In genomic region chr11:88054589-88054988, GRCm38 (mm10) we compare ENCODE assay signal across 9 mouse cellular contexts. TPM values are rescaled to one million over a fixed set of nuclear protein-coding genes. Genes with fewer than 3 reads are reported as not detected.
DNase-seq lines count a peak whose midpoint lies in the region; ATAC-seq and TF ChIP-seq lines count a peak whose summit lies in the region.
"Had no signal": no experiment of that assay in that cellular context is flagged by ENCODE, and none has a peak within 500 bp of the region (broad histone marks: within the 10 kb centered on the region; RNA-seq: fewer than 3 reads in every experiment).

No protein-coding gene starts in this region.

- WGBS in heart, postnatal 0 days = 77% methylated on average over 1 of the region's 1 CpGs
- 82% methylated on average over 1 of the region's 1 CpGs for WGBS in heart, embryonic 11.5 days (ENCODE audit: insufficient replicate concordance)
- WGBS in midbrain, embryonic 14.5 days = 91% methylated on average over 1 of the region's 1 CpGs

- no peaks in the 10 kb centered on the region for H3K9me3 ChIP-seq in heart, postnatal 0 days (replicated peaks; ENCODE audit: control insufficient read depth, low read length)
- no peaks in the 10 kb centered on the region for H3K9me3 ChIP-seq in heart, embryonic 11.5 days (replicated peaks; ENCODE audit: control insufficient read depth, low read length)
- no peaks in the 10 kb centered on the region for H3K9me3 ChIP-seq in ES-Bruce4 (replicated peaks; ENCODE audit: control insufficient read depth, insufficient read depth, low read length, poor library complexity, severe bottlenecking)
- H3K9me3 ChIP-seq in midbrain, embryonic 14.5 days (ENCODE audit: control insufficient read depth, low read length) = no peaks in the 10 kb centered on the region
- H3K9me3 ChIP-seq: embryonic facial prominence, embryonic 15.5 days had no signal

- no peak overlapping the region for H3K4me2 ChIP-seq in heart, postnatal 0 days (ENCODE audit: low read depth, low read length)
- no peak overlapping the region for H3K4me2 ChIP-seq in heart, embryonic 11.5 days
- no peak overlapping the region for H3K4me2 ChIP-seq in midbrain, embryonic 14.5 days (ENCODE audit: low read length)
- H3K4me2 ChIP-seq: embryonic facial prominence, embryonic 15.5 days had no signal

- peaks cover 17% of the 10 kb centered on the region for H3K36me3 ChIP-seq in heart, postnatal 0 days (replicated peaks; ENCODE audit: control insufficient read depth, insufficient read depth, low read length)
- H3K36me3 ChIP-seq in heart, embryonic 11.5 days (ENCODE audit: control insufficient read depth, insufficient read depth, low read length) = peaks cover 8% of the 10 kb centered on the region
- peaks cover 23% of the 10 kb centered on the region for H3K36me3 ChIP-seq in ES-Bruce4 (ENCODE audit: control insufficient read depth, insufficient read depth, low read length, poor library complexity, severe bottlenecking)
- peaks cover 27% of the 10 kb centered on the region for H3K36me3 ChIP-seq in midbrain, embryonic 14.5 days (ENCODE audit: control insufficient read depth, insufficient read depth, low read length)

- peak; percentile 39 for DNase-seq in heart, postnatal 0 days (ENCODE audit: low spot score)
- DNase-seq in 416B (ENCODE audit: low read depth) = peak; percentile 79
- DNase-seq in embryo, embryonic 10.5 days (ENCODE audit: low spot score) = peak; percentile 79
- peak; percentile 17 to 47 for DNase-seq in layer of hippocampus, postnatal 14 days (ENCODE audit: low spot score in 2 of 2)
- peak; percentile 81 for DNase-seq in midbrain, embryonic 14.5 days
- no peak for DNase-seq in gastrocnemius, postnatal 25 days

- no peak overlapping the region for H3K27ac ChIP-seq in heart, postnatal 0 days (ENCODE audit: low read depth)
- no peak overlapping the region for H3K27ac ChIP-seq in heart, embryonic 11.5 days (ENCODE audit: low read depth, low read length)
- no peak overlapping the region for H3K27ac ChIP-seq in ES-Bruce4 (ENCODE audit: insufficient read depth, low read length)
- H3K27ac ChIP-seq in midbrain, embryonic 14.5 days (replicated peaks; ENCODE audit: low read depth, low read length) = no peak overlapping the region
- H3K27ac ChIP-seq: embryonic facial prominence, embryonic 15.5 days had no signal

- TF ChIP-seq POLR2A in ES-Bruce4 (IDR thresholded peaks at IDR 0.05; ENCODE audit: insufficient read depth, low read length) = no peak

- no peak for ATAC-seq in heart, postnatal 0 days (ENCODE audit: insufficient read depth, low read depth)
- no peak for ATAC-seq in heart, embryonic 11.5 days (replicated peaks; ENCODE audit: insufficient number of reproducible peaks, low FRiP score, low TSS enrichment)
- ATAC-seq in midbrain, embryonic 14.5 days (ENCODE audit: low FRiP score, low TSS enrichment) = no peak

- peak; percentile 65 for TF ChIP-seq CTCF in heart, postnatal 0 days (IDR thresholded peaks at IDR 0.05; ENCODE audit: low read depth)
- TF ChIP-seq CTCF in ES-Bruce4 (IDR thresholded peaks at IDR 0.05; ENCODE audit: low read depth, low read length) = peak; percentile 8

- no peak for TF ChIP-seq EP300 in heart, postnatal 0 days (IDR thresholded peaks at IDR 0.05; ENCODE audit: low read depth)
- TF ChIP-seq EP300 in ES-Bruce4 (IDR thresholded peaks at IDR 0.05; ENCODE audit: insufficient read depth, low read depth, low read length) = no peak

- no peaks in the 10 kb centered on the region for H3K27me3 ChIP-seq in heart, postnatal 0 days (ENCODE audit: control insufficient read depth, insufficient read depth, low read length)
- no peaks in the 10 kb centered on the region for H3K27me3 ChIP-seq in heart, embryonic 11.5 days (ENCODE audit: control insufficient read depth, insufficient read depth, low read length)
- H3K27me3 ChIP-seq in ES-Bruce4 (ENCODE audit: control insufficient read depth, insufficient read depth, low read length, poor library complexity, severe bottlenecking) = no peaks in the 10 kb centered on the region
- no peaks in the 10 kb centered on the region for H3K27me3 ChIP-seq in midbrain, embryonic 14.5 days (ENCODE audit: control insufficient read depth, insufficient read depth, low read length)
- H3K27me3 ChIP-seq: embryonic facial prominence, embryonic 15.5 days had no signal

- H3K4me3 ChIP-seq in heart, postnatal 0 days (ENCODE audit: low read depth, low read length) = no peak overlapping the region
- no peak overlapping the region for H3K4me3 ChIP-seq in heart, embryonic 11.5 days (ENCODE audit: low read depth, low read length)
- H3K4me3 ChIP-seq in ES-Bruce4 (ENCODE audit: low read depth, low read length) = no peak overlapping the region
- H3K4me3 ChIP-seq in midbrain, embryonic 14.5 days (replicated peaks; ENCODE audit: low read depth, low read length) = no peak overlapping the region
- H3K4me3 ChIP-seq: embryonic facial prominence, embryonic 15.5 days had no signal

- no peak overlapping the region for H3K9ac ChIP-seq in heart, postnatal 0 days (replicated peaks; ENCODE audit: low read depth, low read length)
- H3K9ac ChIP-seq in heart, embryonic 11.5 days (ENCODE audit: low read depth, low read length) = no peak overlapping the region
- H3K9ac ChIP-seq in ES-Bruce4 (ENCODE audit: low read depth, poor library complexity, severe bottlenecking) = no peak overlapping the region
- H3K9ac ChIP-seq in midbrain, embryonic 14.5 days (replicated peaks; ENCODE audit: low read length) = no peak overlapping the region
- H3K9ac ChIP-seq: embryonic facial prominence, embryonic 15.5 days had no signal

- H3K4me1 ChIP-seq in heart, postnatal 0 days (ENCODE audit: control insufficient read depth, insufficient read depth) = peaks cover 9% of the 10 kb centered on the region; the same call in 1 of the 2 replicates
- H3K4me1 ChIP-seq in heart, embryonic 11.5 days (ENCODE audit: control insufficient read depth, insufficient read depth, low read length) = peaks cover 8% of the 10 kb centered on the region
- no peaks in the 10 kb centered on the region for H3K4me1 ChIP-seq in ES-Bruce4 (ENCODE audit: control insufficient read depth, insufficient read depth, low read length)
- H3K4me1 ChIP-seq in midbrain, embryonic 14.5 days (ENCODE audit: control insufficient read depth, insufficient read depth, low read length) = peaks cover 23% of the 10 kb centered on the region

RNA-seq across cellular contexts. Expression of gene Srsf1, which starts 7.4 kb away (rescaled TPM):
- total RNA-seq in heart, postnatal 0 days (2014; rRNA removed; ENCODE audit: low replicate concordance) = 195 and 223 TPM in 2 replicates
- 82.2 and 83.5 TPM in 2 replicates for polyA plus RNA-seq in heart, postnatal 0 days (2015; fragmentation: Nextera tagmentation; extraction: Ambion mirVana)
- polyA plus RNA-seq in heart, embryonic 11.5 days (2014; fragmentation: Nextera tagmentation; extraction: Ambion mirVana) = 205 and 242 TPM in 2 replicates
- polyA plus RNA-seq in ES-Bruce4 (2011; ENCODE audit: insufficient read depth, insufficient read length, low read depth, missing spikeins) = 511 and 547 TPM in 2 replicates
- 100 to 1,000 TPM; 202 to 214 TPM for total RNA-seq in layer of hippocampus, postnatal 14 days (2021)
- polyA plus RNA-seq in midbrain, embryonic 14.5 days (2014; fragmentation: Nextera tagmentation; extraction: Ambion mirVana) = 225 and 342 TPM in 2 replicates
- total RNA-seq in gastrocnemius, postnatal 25 days (2021) = 10 to 100 TPM; 58.0 to 68.8 TPM

RNA-seq across cellular contexts. Expression of gene Vezf1, which starts 13.5 kb away (rescaled TPM):
- 31.9 and 35.5 TPM in 2 replicates for total RNA-seq in heart, postnatal 0 days (2014; rRNA removed; ENCODE audit: low replicate concordance)
- 17.6 and 18.2 TPM in 2 replicates for polyA plus RNA-seq in heart, postnatal 0 days (2015; fragmentation: Nextera tagmentation; extraction: Ambion mirVana)
- polyA plus RNA-seq in heart, embryonic 11.5 days (2014; fragmentation: Nextera tagmentation; extraction: Ambion mirVana) = 24.8 and 26.4 TPM in 2 replicates
- 43.4 and 44.8 TPM in 2 replicates for polyA plus RNA-seq in ES-Bruce4 (2011; ENCODE audit: insufficient read depth, insufficient read length, low read depth, missing spikeins)
- 10 to 100 TPM; 24.8 to 27.7 TPM for total RNA-seq in layer of hippocampus, postnatal 14 days (2021)
- 58.9 and 69.9 TPM in 2 replicates for polyA plus RNA-seq in midbrain, embryonic 14.5 days (2014; fragmentation: Nextera tagmentation; extraction: Ambion mirVana)
- total RNA-seq in gastrocnemius, postnatal 25 days (2021) = 10 to 100 TPM; 47.1 to 47.6 TPM

RNA-seq across cellular contexts. Expression of gene Cuedc1, which starts 43.3 kb away (rescaled TPM):
- 15.1 and 19.2 TPM in 2 replicates for total RNA-seq in heart, postnatal 0 days (2014; rRNA removed; ENCODE audit: low replicate concordance)
- 17.0 and 17.5 TPM in 2 replicates for polyA plus RNA-seq in heart, postnatal 0 days (2015; fragmentation: Nextera tagmentation; extraction: Ambion mirVana)
- 11.6 and 11.7 TPM in 2 replicates for polyA plus RNA-seq in heart, embryonic 11.5 days (2014; fragmentation: Nextera tagmentation; extraction: Ambion mirVana)
- polyA plus RNA-seq in ES-Bruce4 (2011; ENCODE audit: insufficient read depth, insufficient read length, low read depth, missing spikeins) = 21.9 and 22.5 TPM in 2 replicates
- 10 to 100 TPM; 32.0 to 32.1 TPM for total RNA-seq in layer of hippocampus, postnatal 14 days (2021)
- polyA plus RNA-seq in midbrain, embryonic 14.5 days (2014; fragmentation: Nextera tagmentation; extraction: Ambion mirVana) = 29.6 and 31.1 TPM in 2 replicates
- total RNA-seq in gastrocnemius, postnatal 25 days (2021) = 10 to 100 TPM; 76.3 to 78.6 TPM
